Mouse (Mus musculus) liver, embryonic 15.5 days (tissue): ENCODE data around the gene Cep250. TPM values are rescaled to one million over a fixed set of nuclear protein-coding genes. Genes with fewer than 3 reads are reported as not detected.

Experiments
- ATAC-seq: fragments of 200-750 bp; cut with Nextera tagmentation; 2 replicates; pipeline ENCODE4 v1.8.0; 2017; ENCODE audit warnings: moderate number of reproducible peaks, mild to moderate bottlenecking, moderate library complexity; ENCODE audit not compliant: insufficient read depth
- H3K27ac ChIP-seq: fragments of 300-500 bp; sonication (generic); replicated peaks from 2 replicates; pipeline ENCODE4 v1.5.1; 2015; ENCODE audit warnings: mild to moderate bottlenecking, inconsistent platforms
- H3K27me3 ChIP-seq: fragments of 300-500 bp; sonication (generic); 2 replicates; pipeline ENCODE4 v1.6.1; 2015; ENCODE audit warnings: mild to moderate bottlenecking, inconsistent platforms
- H3K36me3 ChIP-seq: fragments of 300-500 bp; sonication (generic); replicated peaks from 2 replicates; pipeline ENCODE4 v1.6.1; 2015; ENCODE audit warnings: moderate library complexity, mild to moderate bottlenecking, inconsistent platforms
- H3K4me1 ChIP-seq: fragments of 300-500 bp; sonication (generic); replicated peaks from 2 replicates; pipeline ENCODE4 v1.6.1; 2015; ENCODE audit warnings: inconsistent platforms
- H3K4me2 ChIP-seq: fragments of 300-500 bp; sonication (generic); 2 replicates; pipeline ENCODE4 v1.6.1; 2015; ENCODE audit warnings: moderate library complexity, mild to moderate bottlenecking, inconsistent platforms
- H3K4me3 ChIP-seq: fragments of 300-500 bp; sonication (generic); replicated peaks from 2 replicates; pipeline ENCODE4 v1.5.1; 2015; ENCODE audit warnings: mild to moderate bottlenecking, inconsistent platforms
- H3K9ac ChIP-seq: fragments of 300-500 bp; sonication (generic); 2 replicates; pipeline ENCODE4 v1.6.1; 2015; ENCODE audit warnings: moderate library complexity, mild to moderate bottlenecking, inconsistent platforms
- H3K9me3 ChIP-seq: fragments of 300-500 bp; sonication (generic); replicated peaks from 2 replicates; pipeline ENCODE4 v1.6.1; 2016; ENCODE audit warnings: inconsistent platforms
- WGBS: fragments of 180-500 bp; shearing (Covaris S2); methylation state at CpG from one replicate; pipeline ENCODE4 v1.1.7; 2015; ENCODE audit warnings: mixed read lengths; ENCODE audit not compliant: insufficient replicate concordance; 5-methylcytosine and 5-hydroxymethylcytosine counted together
- polyA plus RNA-seq: library from polyadenylated mRNA; unstranded; fragments of >200 nt; fragmentation: Nextera tagmentation; extraction: Ambion mirVana; gene quantifications from 2 replicates; pipeline ENCODE4 v1.2.1, GENCODE M21; 2015

Gene Cep250
- polyA plus RNA-seq, 1 experiment from 2014 or later, result 8.2 TPM

- ATAC-seq, result no peak
- H3K27me3 ChIP-seq, result no peaks in the 10 kb centered on the region
- no peak overlapping the region for H3K4me2 ChIP-seq
- H3K4me3 ChIP-seq, result no peak overlapping the region
- WGBS, result 78% methylated on average over 3 of the region's 3 CpGs
- H3K9me3 ChIP-seq, result no peaks in the 10 kb centered on the region
- H3K27ac ChIP-seq, result no peak overlapping the region
- H3K4me1 ChIP-seq, result peaks cover 31% of the 10 kb centered on the region
- no peak overlapping the region for H3K9ac ChIP-seq
- peaks cover 57% of the 10 kb centered on the region for H3K36me3 ChIP-seq
These were observed 61.8 kb downstream of the Cep250 start for GRCm38 (mm10) chr2:156018106-156018505.

GRCm38 (mm10) chr2:156021219-156021618 is 65.0 kb downstream of the Cep250 start:
- no peaks in the 10 kb centered on the region for H3K9me3 ChIP-seq
- H3K9ac ChIP-seq, result peak overlapping the region; percentile 29; the same call in 1 of the 2 replicates
- H3K4me3 ChIP-seq, result no peak overlapping the region
- H3K27ac ChIP-seq, result peak overlapping the region; percentile 54
- peak; percentile 76 for ATAC-seq
- peaks cover 40% of the 10 kb centered on the region for H3K4me1 ChIP-seq
- H3K36me3 ChIP-seq, result peaks cover 26% of the 10 kb centered on the region
- H3K4me2 ChIP-seq, result no peak overlapping the region
- 30% methylated on average over 8 of the region's 8 CpGs for WGBS
- H3K27me3 ChIP-seq, result no peaks in the 10 kb centered on the region

- no peak overlapping the region for H3K4me3 ChIP-seq
- H3K9ac ChIP-seq, result no peak overlapping the region
- 45% methylated on average over 2 of the region's 2 CpGs for WGBS
- H3K27ac ChIP-seq, result peak overlapping the region; percentile 54
- no peaks in the 10 kb centered on the region for H3K27me3 ChIP-seq
- peaks cover 21% of the 10 kb centered on the region for H3K36me3 ChIP-seq
- peak; percentile 61 for ATAC-seq
- H3K4me2 ChIP-seq, result no peak overlapping the region
- peaks cover 40% of the 10 kb centered on the region for H3K4me1 ChIP-seq
- H3K9me3 ChIP-seq, result no peaks in the 10 kb centered on the region
These were observed 65.5 kb downstream of the Cep250 start for GRCm38 (mm10) chr2:156021765-156022164.

- Histone ChIP-seq H3K4me2 (no peak overlapping the region), H3K9ac (no peak overlapping the region), H3K4me3 (no peak overlapping the region), H3K27ac (no peak overlapping the region), H3K9me3 (no peaks in the 10 kb centered on the region), H3K36me3 (no peaks in the 10 kb centered on the region), H3K27me3 (no peaks in the 10 kb centered on the region), H3K4me1 (peaks cover 35% of the 10 kb centered on the region)
- no peak for ATAC-seq
These were observed 69.2 kb downstream of the Cep250 start for GRCm38 (mm10) chr2:156025482-156025881.

GRCm38 (mm10) chr2:156039390-156039789 is 83.1 kb downstream of the Cep250 start:
- 79% methylated on average over 3 of the region's 3 CpGs for WGBS
- Histone ChIP-seq H3K4me2 (no peak overlapping the region), H3K4me3 (no peak overlapping the region), H3K9ac (no peak overlapping the region), H3K4me1 (no peaks in the 10 kb centered on the region), H3K27me3 (peaks cover 9% of the 10 kb centered on the region; the same call in 1 of the 2 replicates), H3K36me3 (no peaks in the 10 kb centered on the region), H3K27ac (no peak overlapping the region), H3K9me3 (no peaks in the 10 kb centered on the region)
- no peak for ATAC-seq

GRCm38 (mm10) chr2:156042903-156043302 is 86.6 kb downstream of the Cep250 start:
- Histone ChIP-seq H3K4me2 (no peak overlapping the region), H3K36me3 (no peaks in the 10 kb centered on the region), H3K9ac (no peak overlapping the region), H3K4me3 (no peak overlapping the region), H3K27me3 (peaks cover 32% of the 10 kb centered on the region), H3K9me3 (no peaks in the 10 kb centered on the region), H3K27ac (no peak overlapping the region), H3K4me1 (no peaks in the 10 kb centered on the region)
- WGBS, result 59% methylated on average over 8 of the region's 8 CpGs
- no peak for ATAC-seq

- ATAC-seq, result no peak
- 10% methylated on average over 19 of the region's 19 CpGs for WGBS
- H3K9ac ChIP-seq, result no peak overlapping the region
- peaks cover 65% of the 10 kb centered on the region for H3K27me3 ChIP-seq
- no peak overlapping the region for H3K4me3 ChIP-seq
- H3K36me3 ChIP-seq, result no peaks in the 10 kb centered on the region
- H3K27ac ChIP-seq, result no peak overlapping the region
- H3K4me2 ChIP-seq, result no peak overlapping the region
- no peaks in the 10 kb centered on the region for H3K9me3 ChIP-seq
- no peaks in the 10 kb centered on the region for H3K4me1 ChIP-seq
These were observed 91.7 kb downstream of the Cep250 start for GRCm38 (mm10) chr2:156047929-156048328.

Other genes starting within 250 kb of the Cep250 start
- 27.6 and 31.9 TPM in 2 replicates for gene Edem2, start 227.0 kb upstream of the Cep250 start, polyA plus RNA-seq
- gene Gm17581, start 220.6 kb upstream of the Cep250 start, polyA plus RNA-seq, result not detected in 2 replicates
- 1.2 and 1.5 TPM in 2 replicates for gene Procr, start 205.3 kb upstream of the Cep250 start, polyA plus RNA-seq
- 0.03 TPM in 1 of 2 replicates, not detected in the other for gene Mmp24, start 181.1 kb upstream of the Cep250 start, polyA plus RNA-seq
- gene BC029722, start 137.0 kb upstream of the Cep250 start, polyA plus RNA-seq, result 4.9 and 5.6 TPM in 2 replicates
- 131 and 135 TPM in 2 replicates for gene Eif6, start 129.5 kb upstream of the Cep250 start, polyA plus RNA-seq
- 0.07 and 0.09 TPM in 2 replicates for gene Fam83c, start 121.6 kb upstream of the Cep250 start, polyA plus RNA-seq
- gene Uqcc1, start 26.1 kb upstream of the Cep250 start, polyA plus RNA-seq, result 32.1 and 33.5 TPM in 2 replicates
- gene Gm15557, start 15.7 kb upstream of the Cep250 start, polyA plus RNA-seq, result not detected in 2 replicates
- not detected in 2 replicates for gene Gdf5, start 11.1 kb upstream of the Cep250 start, polyA plus RNA-seq
- gene 6430550D23Rik, start 51.5 kb downstream of the Cep250 start, polyA plus RNA-seq, result 0.78 and 0.90 TPM in 2 replicates
- gene Ergic3, start 51.6 kb downstream of the Cep250 start, polyA plus RNA-seq, result 103 and 122 TPM in 2 replicates
- not detected in 2 replicates for gene Fer1l4, start 96.5 kb downstream of the Cep250 start, polyA plus RNA-seq
- gene Spag4, start 108.7 kb downstream of the Cep250 start, polyA plus RNA-seq, result 0.62 and 1.1 TPM in 2 replicates
- gene Cpne1, start 155.5 kb downstream of the Cep250 start, polyA plus RNA-seq, result 20.8 and 22.6 TPM in 2 replicates
- 7.4 and 9.7 TPM in 2 replicates for gene Rbm12, start 155.5 kb downstream of the Cep250 start, polyA plus RNA-seq
- gene Gm28036, start 170.6 kb downstream of the Cep250 start, polyA plus RNA-seq, result 3.9 and 4.0 TPM in 2 replicates
- gene Romo1, start 187.6 kb downstream of the Cep250 start, polyA plus RNA-seq, result 159 and 192 TPM in 2 replicates
- 50.7 and 52.3 TPM in 2 replicates for gene Nfs1, start 187.7 kb downstream of the Cep250 start, polyA plus RNA-seq
- 207 and 223 TPM in 2 replicates for gene Rbm39, start 223.8 kb downstream of the Cep250 start, polyA plus RNA-seq
- 10.8 and 14.7 TPM in 2 replicates for gene Phf20, start 240.0 kb downstream of the Cep250 start, polyA plus RNA-seq